Mouse (Mus musculus) layer of hippocampus, adult 18-20 months (tissue): Measurements from ENCODE around the gene Bcl2l12. TPM values are rescaled to one million over a fixed set of nuclear protein-coding genes. Genes with fewer than 3 reads are reported as not detected.

Source experiments
- DNase-seq, 2 experiments: peaks; one replicate each; pipeline ENCODE4 v3.0.0; 2022; ENCODE audit warnings: low spot score in 2 of 2
- total RNA-seq, 2 experiments: library from RNA; stranded (reverse); gene quantifications; 2 replicates each; pipeline ENCODE4 v1.2.3; 2021

Gene Bcl2l12
- total RNA-seq, 2 experiments from 2014 or later: 3.1 TPM

DNA sequence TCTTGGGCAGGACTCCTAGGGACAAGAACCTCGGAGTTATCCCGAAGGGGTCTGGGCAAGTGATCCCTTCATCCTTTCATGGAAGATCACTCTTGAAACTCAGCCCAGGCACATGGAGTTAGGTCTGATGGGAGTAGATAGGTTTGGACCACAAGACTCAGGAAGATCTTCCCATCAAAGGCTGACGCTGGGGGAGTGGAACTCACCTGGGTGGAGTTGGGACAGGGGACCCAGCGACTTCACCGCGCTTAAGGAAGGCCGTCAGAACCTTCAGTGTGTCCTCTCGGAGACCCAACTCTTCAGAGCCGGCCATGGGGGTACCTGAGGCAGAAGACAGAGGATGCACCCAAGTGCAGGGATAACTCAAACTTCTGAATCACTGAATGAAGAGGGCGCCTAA, 1.8 kb downstream of the Bcl2l12 start:
- DNase-seq: no peak

GRCm38 (mm10) chr7:44986879-44987718, 11.4 kb downstream of the Bcl2l12 start:
- no peak for DNase-seq

DNA sequence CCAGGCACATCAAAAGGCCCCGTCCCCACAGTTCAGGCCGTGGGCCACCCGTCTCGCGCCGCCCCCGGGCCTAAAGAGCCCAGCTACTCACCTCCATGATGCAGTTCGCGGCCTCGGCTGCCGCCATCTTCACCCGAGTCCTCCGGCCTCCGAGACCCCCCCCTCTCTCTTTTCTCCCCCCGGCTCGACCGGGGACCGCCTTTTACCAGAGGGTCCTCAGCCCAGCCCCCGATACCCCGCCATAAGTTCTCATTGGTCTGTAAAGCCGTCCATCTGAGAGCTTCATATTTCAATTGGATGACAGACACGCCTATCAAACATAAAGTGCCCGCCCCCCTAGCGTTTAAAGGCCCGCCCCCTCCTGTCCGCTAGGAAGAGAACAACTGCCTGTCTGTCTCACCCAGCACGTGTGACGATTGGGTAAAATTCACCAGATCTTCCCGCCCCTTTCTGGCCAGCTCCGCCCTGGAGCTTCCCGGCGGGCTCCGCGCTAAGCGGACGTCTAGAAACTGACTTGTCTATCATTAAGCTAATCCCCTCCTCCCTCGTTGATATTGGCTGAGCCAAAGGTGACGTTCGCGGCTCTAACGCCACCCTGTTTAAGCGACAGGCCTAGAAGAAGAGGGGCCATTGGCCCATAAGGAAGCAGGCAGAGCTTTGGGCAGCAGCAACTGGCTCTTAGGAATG, 12.2 kb downstream of the Bcl2l12 start, which contains the start of gene Prmt1:
Gene Prmt1 (minus strand): TSS at position 377 of the 687 bp plus-strand sequence.
- DNase-seq: peak; percentile 99

- peak in 1 of 2 experiments; percentile 54 for DNase-seq
Measured at GRCm38 (mm10) chr7:44985595-44986191, 12.8 kb downstream of the Bcl2l12 start.

DNA sequence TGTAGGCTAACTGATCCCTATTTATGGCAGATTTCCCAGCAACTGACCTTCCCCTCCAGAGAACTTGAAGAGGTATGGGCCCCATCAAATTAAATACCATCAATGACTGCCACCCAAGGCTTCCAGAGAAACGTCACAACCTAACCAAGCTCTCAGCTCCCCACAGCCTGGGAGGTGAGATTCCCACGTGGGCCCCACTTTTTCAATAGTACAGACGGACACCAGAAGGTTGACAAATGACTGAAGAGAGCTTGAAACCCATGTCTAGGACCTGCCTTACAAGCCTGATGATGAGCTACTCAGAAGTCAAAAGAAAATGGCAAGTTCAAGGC, 13.7 kb downstream of the Bcl2l12 start:
- no peak for DNase-seq

- no peak for DNase-seq
Measured at GRCm38 (mm10) chr7:44983944-44984832, 14.3 kb downstream of the Bcl2l12 start.

DNA sequence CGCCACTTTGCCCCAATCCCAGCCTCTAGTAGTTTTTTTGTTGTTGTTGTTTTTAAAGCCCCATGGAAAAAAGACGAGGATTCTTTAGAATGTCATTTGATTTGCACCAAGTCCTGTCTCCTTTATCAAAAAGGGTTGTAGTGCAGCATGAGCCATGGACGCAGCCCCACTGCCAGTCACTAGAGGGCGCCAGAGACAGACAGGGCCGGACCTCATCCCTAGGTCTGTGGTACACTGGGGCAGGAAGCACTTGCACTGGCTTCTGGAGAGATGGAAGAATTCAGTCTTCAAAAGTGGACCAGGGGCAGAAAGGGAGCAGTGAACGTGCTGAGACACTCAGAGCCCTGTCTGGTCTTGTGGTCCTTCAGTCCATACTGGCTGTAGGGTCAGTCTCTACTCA, 15.4 kb downstream of the Bcl2l12 start:
- DNase-seq: peak; percentile 69 to 90

DNA sequence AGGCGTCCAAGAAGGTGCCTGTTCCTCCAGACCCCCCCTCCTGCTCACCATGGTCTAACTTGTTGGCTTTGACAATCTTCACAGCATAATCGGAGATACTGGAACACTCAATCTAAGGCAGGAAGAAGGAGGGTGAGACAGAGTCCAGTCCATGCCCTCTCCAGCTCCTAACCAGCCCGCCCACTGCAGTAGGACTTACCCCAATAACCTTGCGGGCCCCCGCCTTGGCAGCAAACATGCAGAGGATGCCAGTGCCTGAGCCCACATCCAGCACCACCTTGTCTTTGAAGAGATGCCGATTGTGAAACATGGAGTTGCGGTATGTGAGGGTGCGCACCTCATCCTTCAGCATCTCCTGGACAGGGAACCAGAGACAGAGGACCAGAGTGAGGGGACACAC, 17.0 kb downstream of the Bcl2l12 start:
- no peak for DNase-seq

DNA sequence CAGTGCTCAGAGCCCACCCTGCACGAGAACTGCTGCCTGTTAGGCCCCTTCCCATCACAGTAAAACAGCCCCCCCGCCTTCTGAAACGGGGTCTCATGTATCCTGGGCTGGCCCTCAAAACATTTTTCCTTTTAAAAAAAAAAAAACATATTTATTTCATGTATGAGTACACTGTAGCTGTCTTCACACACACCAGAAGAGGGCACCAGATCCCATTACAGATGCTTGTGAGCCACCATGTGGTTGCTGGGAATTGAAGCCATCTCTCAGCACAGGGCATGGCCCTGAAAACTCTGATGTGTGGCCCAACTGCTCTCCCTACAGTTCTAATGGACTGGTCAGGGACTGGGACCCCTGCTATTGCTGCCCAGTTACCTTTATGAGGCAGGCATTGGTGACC, 20.2 kb downstream of the Bcl2l12 start:
- no peak for DNase-seq

DNA sequence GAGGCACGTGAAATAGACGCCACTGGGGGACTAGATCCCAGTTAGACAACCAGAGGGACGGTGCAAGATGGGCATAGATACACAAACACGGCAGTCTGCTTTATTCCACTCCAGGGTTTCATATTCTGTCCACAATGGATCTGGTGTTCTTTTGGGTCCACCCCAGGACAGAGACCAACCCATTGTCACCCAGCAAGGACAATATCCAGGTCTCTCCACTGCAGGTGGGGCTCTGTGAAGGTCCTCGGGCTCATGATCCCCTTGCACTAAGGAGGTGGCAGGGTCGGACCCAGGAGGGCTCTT, 23.4 kb downstream of the Bcl2l12 start:
- no peak for DNase-seq

DNA sequence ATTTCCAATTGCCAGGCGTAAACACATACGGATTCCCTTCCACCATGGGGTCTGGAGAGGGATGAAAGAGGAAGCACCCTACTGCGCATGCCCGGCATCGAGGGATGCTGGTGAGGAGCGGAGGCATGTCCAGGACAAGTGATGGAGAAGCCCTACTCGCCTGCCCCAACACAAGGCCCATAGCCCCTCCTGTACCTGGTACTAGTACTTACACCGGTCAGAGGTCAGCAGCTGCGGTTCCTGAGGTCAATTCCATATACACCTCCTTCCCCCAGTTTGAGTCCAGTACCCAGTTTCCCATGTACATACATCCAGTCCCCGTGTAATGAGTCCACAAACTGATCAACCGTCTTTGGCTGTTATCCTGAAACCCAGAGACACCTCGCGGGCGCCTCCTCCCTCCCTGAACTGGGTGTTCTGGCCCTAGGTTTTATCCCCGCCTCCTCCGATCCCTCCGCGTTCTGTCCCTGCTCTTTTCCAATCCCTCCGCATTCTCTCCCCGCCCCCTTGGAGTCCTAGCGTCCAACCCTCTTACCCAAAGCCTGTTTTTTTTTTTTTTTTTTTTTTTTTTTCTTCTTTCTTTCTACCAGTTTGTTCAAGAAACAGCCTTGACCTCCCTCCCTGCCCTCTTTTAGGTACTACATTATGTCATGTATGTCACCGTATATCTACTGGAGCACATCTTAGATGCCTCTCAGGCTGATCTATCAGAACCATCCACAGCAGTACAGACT, 24.0 kb downstream of the Bcl2l12 start, which contains the start of gene Cpt1c:
Gene Cpt1c (minus strand): TSS at position 469 of the 734 bp plus-strand sequence.
- DNase-seq: peak; percentile 83 to 94

DNA sequence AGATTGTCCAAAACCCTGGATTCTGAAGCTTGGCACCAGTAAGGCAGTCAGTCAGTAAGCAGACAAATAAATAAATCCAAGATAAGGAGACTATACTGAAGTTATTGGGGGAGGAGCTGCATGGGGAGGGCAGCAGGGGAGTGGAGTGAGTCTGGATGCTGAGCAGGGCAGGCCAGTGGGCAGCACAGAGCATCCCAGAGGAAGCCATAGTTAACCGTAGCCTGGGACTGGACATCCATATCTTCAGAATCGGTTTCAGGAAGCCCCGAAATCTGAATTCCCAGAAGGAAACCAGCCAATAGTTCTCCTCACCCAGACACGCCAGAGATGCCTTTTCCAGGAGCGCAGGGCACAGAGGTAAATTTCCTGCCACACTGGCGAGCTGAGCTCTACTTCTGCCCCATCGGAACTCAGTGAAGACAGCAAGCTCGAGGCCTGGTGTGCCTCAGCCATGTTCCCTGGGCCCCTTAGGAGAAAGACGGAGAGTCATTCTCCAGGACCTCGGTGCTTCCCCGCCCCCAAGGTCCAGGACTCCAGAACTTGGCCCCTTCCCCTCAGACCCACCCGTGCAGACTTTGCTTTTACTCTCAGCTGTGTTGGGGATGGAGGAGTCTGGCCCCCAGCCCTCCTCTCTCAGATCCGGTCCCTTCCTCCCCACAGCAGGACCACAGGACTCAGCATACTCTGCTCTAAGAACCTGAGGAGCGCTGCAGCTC, 24.9 kb downstream of the Bcl2l12 start:
- no peak for DNase-seq

- no peak for DNase-seq
Measured at GRCm38 (mm10) chr7:44971142-44971541, 27.4 kb downstream of the Bcl2l12 start.

GRCm38 (mm10) chr7:44970231-44970691, 28.3 kb downstream of the Bcl2l12 start:
- DNase-seq: peak; percentile 75 to 90

DNA sequence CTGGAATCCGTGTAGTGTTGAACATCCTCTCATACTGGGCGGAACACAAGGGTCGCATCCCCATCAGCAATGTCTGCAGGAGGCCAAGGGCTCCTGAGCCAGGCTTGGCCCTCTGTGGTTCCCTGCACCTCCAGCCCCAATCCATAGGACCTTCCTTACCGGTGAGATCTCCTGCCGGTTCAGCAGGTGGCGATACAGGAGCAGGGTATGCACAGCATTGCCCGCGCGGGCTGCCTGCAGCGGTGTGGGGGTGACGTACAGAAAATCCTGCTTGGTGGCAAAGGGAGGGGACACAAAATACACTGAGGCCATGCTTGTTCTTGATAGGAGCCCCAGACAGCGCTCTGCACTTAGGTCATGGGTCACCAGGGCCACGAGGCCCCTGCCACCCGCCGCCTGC, 31.9 kb downstream of the Bcl2l12 start:
- DNase-seq: no peak

DNA sequence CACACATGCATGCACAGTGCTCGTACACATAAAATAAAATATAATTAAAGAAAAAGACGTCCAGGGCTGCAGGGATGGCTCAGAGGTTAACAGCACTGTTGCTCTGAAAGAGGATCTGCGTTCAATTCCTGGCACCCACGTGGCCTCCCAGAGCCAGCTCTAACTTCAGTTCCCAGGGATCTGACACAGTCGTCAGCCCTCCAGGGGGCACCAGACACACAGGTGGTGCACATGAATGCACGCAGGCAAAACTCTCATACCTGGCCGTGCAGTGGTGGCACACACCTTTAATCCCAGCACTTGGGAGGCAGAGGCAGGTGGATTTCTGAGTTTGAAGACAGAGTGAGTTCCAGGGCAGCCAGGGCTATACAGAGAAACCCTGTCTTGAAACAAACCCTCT, 32.5 kb downstream of the Bcl2l12 start:
- no peak for DNase-seq

DNA sequence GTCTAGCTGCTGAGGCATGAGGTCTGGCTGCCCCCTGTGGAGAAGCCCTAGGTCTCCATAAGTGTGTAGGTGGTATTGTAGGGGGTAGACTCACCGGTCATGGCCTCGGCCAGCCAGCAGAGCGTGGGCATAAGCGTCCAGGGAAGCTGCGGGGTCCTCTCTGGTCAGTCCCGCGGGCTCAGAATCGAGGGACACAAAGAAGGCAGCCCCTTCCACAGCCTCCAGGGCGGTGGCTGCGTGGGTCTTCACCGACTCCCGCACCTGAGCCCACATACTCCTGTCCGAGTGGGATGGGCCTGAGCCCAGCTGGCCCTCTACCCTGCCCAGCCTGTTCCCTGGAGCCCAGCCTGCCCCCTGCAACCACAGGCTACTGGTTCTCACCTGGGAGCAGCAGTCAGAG, 33.5 kb downstream of the Bcl2l12 start:
- DNase-seq: no peak

- no peak for DNase-seq
Measured at GRCm38 (mm10) chr7:44962831-44963230, 35.7 kb downstream of the Bcl2l12 start.

DNA sequence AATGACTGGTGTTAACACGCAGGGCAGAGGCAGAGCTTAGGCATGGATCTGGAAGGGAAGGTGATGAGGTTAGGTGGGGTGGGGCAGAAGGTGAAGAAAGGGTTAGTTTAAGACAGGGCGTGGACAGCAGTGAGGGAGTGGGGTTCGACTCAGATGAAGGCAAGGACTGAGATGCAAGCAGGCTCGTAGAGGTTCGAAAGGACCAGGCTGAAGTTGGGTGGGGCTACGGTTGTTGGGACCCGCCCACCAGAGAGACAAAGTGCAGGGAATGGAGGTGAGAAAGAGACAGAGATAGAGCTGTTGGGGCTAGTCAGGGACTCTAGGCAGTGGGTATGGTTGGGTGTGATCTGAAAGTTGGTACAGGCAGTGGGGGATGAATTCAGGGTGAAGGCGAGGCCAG, 36.2 kb downstream of the Bcl2l12 start:
- DNase-seq: no peak

DNA sequence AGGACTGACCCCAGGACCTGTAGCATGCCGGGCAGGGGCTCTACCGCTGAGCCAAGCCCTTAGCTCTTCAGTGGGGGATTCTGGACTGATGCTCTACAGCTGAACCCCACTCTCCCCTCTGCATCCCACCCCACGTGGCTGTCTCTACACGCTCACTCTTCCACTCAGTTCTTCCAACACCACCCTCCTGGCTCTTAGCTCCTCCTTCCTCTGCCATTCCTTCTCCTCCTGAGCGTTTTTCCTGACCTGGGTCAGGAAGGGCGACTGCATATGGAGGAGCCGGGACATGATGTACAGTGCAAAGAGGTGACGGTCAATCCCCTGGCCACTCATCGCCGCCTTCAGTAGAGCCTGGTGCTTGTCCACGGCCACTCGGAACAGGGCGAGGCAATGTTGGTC, 38.0 kb downstream of the Bcl2l12 start:
- no peak for DNase-seq
